Mouse (Mus musculus): ENCODE results near the gene Parp11.

DNA sequence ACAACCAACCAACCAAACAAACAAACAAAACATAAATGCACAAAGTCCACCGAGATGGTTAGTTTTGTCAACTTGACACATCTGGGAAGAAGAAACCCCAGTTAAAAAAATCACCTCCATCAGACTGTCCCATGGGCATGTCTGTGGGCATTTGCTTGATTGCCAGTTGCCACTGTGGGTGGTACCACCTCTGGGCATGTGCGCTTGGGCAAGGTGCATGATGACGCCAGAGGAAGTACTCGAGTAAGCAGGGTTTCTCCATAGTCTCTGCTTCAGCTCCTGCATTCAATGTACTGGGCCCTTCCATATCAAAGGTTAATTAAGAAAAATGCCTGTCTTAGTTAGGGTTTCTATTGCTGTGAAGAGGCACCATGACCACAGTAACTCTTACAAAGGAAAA is 92.6 kb downstream of the Parp11 start:
- TF ChIP-seq EP300 (IDR thresholded peaks at IDR 0.05; ENCODE audit: insufficient read depth, low read depth, low read length) = no peak
- no peak for TF ChIP-seq CTCF (IDR thresholded peaks at IDR 0.05; ENCODE audit: low read depth, low read length)

Measured in ES-Bruce4 (cell line).